Mouse (Mus musculus): ENCODE measurements around the gene Tmem131l.
"Not testable (repeated sequence)": the region's sequence is repeated elsewhere in the genome, so short reads cannot be mapped to it uniquely, and the experiment has no call there.

Gene Tmem131l

GRCm38 (mm10) chr3:83869776-83870175 is 170.2 kb downstream of the Tmem131l start:
- no peak for DNase-seq (ENCODE audit: low read depth in 1 of 2, low spot score in 2 of 2)

DNA sequence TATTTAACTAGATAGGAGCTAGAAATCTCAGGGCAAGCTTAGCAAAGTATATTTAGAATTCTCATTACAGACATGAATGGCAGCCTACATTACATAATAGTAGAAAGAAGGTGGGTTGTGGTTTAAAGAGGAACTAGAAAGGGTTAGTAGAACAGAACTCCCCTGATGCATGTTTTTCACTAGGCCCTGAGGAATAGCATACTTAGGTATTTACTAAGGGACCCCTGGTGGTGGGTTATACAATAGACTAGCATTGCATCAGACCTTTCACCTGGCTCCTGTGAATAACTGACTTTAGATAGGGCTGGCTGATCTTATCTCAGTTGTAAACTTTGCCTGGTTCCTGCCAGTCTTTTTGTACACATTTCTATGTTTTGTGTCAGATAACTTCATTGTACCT is 172.9 kb downstream of the Tmem131l start:
- not testable (repeated sequence) for DNase-seq (ENCODE audit: low read depth in 1 of 2, low spot score in 2 of 2)

- no peak for DNase-seq (ENCODE audit: low read depth in 1 of 2, low spot score in 2 of 2)
Observed at GRCm38 (mm10) chr3:83865216-83865615, 174.8 kb downstream of the Tmem131l start.

DNA sequence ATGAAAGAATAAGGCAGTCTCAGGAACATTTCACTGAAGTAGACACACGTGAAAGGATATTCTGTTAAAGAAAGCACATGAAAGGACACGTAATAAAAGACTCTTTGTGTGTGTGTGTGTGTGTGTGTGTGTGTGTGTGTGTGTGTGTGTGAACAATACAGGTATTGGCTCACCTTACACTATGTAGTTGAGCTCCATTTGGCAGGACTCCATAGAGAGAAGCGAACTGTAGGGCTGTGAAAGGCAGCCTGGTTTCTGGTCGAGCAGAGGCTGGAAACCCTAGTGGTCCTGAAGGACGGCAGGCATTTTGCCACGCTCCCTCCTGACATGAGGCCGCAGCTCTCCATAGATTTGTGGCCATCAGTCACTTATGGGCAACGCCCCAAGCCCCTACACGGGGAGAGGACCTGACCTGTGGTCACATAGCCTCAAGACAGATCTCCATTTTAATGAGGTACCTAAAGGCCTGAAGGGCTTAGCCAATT is 175.9 kb downstream of the Tmem131l start:
- DNase-seq (ENCODE audit: low read depth in 1 of 2, low spot score in 2 of 2), result no peak

DNA sequence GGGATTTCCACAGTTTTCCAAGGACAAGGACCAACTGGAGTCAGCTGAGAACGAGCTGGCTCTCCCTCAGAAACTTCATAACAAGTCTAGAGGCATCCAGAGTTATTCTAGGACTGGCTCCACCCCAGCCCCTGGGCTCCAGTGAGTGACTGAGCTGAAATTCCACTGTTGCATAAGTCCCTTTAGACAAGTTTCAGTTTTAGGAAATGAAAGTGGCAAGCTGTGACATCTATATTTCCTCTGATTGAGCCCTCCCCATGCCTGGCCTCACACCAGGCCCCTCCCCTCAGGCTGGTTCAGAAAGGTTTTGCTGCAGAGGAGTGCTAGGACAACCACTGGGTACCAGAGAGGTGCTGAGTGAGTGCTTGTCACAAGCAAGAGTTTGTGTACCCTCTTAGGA is 177.0 kb downstream of the Tmem131l start:
- peak; percentile 78 to 84 for DNase-seq (ENCODE audit: low read depth in 1 of 2, low spot score in 2 of 2)

- DNase-seq (ENCODE audit: low read depth in 1 of 2, low spot score in 2 of 2), result no peak
Observed at GRCm38 (mm10) chr3:83859595-83859994, 180.4 kb downstream of the Tmem131l start.

DNA sequence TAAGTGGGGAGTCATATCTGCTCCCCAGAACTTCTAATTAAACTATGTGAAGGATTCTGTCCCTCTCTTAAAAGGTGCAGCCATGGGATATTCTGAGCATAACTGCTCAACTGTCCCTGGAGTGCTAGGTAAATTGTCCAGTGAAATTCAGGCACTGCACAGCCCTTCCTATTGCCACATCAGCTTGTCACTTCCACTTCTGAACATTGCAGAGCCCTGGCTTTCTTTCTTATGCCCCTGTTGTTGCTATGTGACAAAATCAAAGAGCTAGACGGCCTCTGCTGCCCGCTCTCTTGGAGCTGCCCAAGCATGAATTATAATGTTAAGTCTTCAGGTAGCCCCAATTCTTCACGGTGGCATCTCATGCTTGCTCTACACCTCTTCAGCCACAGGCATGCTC is 180.9 kb downstream of the Tmem131l start:
- no peak for DNase-seq (ENCODE audit: low read depth in 1 of 2, low spot score in 2 of 2)

GRCm38 (mm10) chr3:83857621-83858020 is 182.4 kb downstream of the Tmem131l start:
- DNase-seq (ENCODE audit: low read depth in 1 of 2, low spot score in 2 of 2), result no peak

GRCm38 (mm10) chr3:83855643-83856042 is 184.3 kb downstream of the Tmem131l start:
- DNase-seq (ENCODE audit: low read depth in 1 of 2, low spot score in 2 of 2), result no peak

- no peak for DNase-seq (ENCODE audit: low read depth in 1 of 2, low spot score in 2 of 2)
Observed at GRCm38 (mm10) chr3:83849341-83849740, 190.6 kb downstream of the Tmem131l start.

Measured in monocyte, adult 2 months (primary cell).